Mouse (Mus musculus) heart, embryonic 11.5 days (tissue): Measurements from ENCODE around the gene Kif21a. TPM values are rescaled to one million over a fixed set of nuclear protein-coding genes. Genes with fewer than 3 reads are reported as not detected.

ENCODE experiments used
- ATAC-seq: fragments of 200-750 bp; cut with Nextera tagmentation; replicated peaks from 2 replicates; pipeline ENCODE4 v1.8.0; 2017; ENCODE audit warnings: moderate library complexity; ENCODE audit not compliant: insufficient number of reproducible peaks, low FRiP score, low TSS enrichment
- H3K27ac ChIP-seq: fragments of 300-500 bp; sonication (generic); 2 replicates; pipeline ENCODE4 v1.5.1; 2014; ENCODE audit warnings: mild to moderate bottlenecking, low read depth, low read length
- H3K27me3 ChIP-seq: fragments of 300-500 bp; sonication (generic); 2 replicates; pipeline ENCODE4 v1.6.1; 2014; ENCODE audit warnings: mild to moderate bottlenecking, low read length, mixed read lengths; ENCODE audit not compliant: control insufficient read depth, insufficient read depth
- H3K36me3 ChIP-seq: fragments of 300-500 bp; sonication (generic); 2 replicates; pipeline ENCODE4 v1.6.1; 2014; ENCODE audit warnings: mild to moderate bottlenecking, low read length, moderate library complexity, mixed read lengths; ENCODE audit not compliant: control insufficient read depth, insufficient read depth
- H3K4me1 ChIP-seq: fragments of 300-500 bp; sonication (generic); 2 replicates; pipeline ENCODE4 v1.6.1; 2014; ENCODE audit warnings: low read length; ENCODE audit not compliant: control insufficient read depth, insufficient read depth
- H3K4me2 ChIP-seq: fragments of 300-500 bp; sonication (generic); 2 replicates; pipeline ENCODE4 v1.6.1; 2014; ENCODE audit warnings: mild to moderate bottlenecking, moderate library complexity
- H3K4me3 ChIP-seq: fragments of 300-500 bp; sonication (generic); 2 replicates; pipeline ENCODE4 v1.5.1; 2014; ENCODE audit warnings: low read depth, low read length
- H3K9ac ChIP-seq: fragments of 300-500 bp; sonication (generic); 2 replicates; pipeline ENCODE4 v1.6.1; 2014; ENCODE audit warnings: mild to moderate bottlenecking, low read depth, low read length, moderate library complexity
- H3K9me3 ChIP-seq: fragments of 300-500 bp; sonication (generic); replicated peaks from 2 replicates; pipeline ENCODE4 v1.6.1; 2016; ENCODE audit warnings: low read length; ENCODE audit not compliant: control insufficient read depth
- WGBS: fragments of 180-500 bp; shearing (Covaris S2); extraction: QIAGEN DNeasy Blood & Tissue Kit; methylation state at CpG from one replicate; pipeline ENCODE4 v1.1.7; 2014; ENCODE audit not compliant: insufficient replicate concordance; 5-methylcytosine and 5-hydroxymethylcytosine counted together
- polyA plus RNA-seq: library from polyadenylated mRNA; unstranded; fragments of >200 nt; fragmentation: Nextera tagmentation; extraction: Ambion mirVana; gene quantifications from 2 replicates; pipeline ENCODE4 v1.2.1, GENCODE M21; 2014

The Kif21a gene
- polyA plus RNA-seq, 1 experiment from 2014 or later: 6.5 TPM

DNA sequence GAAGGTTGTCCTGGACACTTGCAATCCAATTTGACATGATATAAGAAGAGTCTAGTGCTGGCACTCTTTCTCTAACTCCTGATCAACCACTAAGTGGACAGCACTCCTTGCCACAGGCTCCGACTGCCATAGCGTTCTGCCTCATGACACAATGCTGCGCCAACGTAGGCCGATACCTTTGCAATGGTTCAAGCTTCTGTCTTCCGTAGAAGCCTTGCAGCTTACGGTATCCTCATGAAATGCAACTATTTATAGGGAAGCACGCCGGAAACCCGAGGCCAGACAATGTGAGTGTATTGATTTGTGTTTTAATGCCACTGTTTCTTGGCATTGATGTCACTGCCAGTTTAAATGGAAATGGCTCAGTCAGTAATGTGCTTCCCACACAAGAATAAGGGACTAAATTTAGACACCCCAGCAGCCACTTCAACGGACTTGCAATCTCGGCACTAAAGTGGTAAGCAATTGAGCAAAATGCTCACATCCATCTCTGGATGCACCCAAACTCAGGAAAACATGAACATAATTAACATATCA lies 62.0 kb downstream of the Kif21a start:
- H3K36me3 ChIP-seq: no peaks in the 10 kb centered on the region
- ATAC-seq: no peak
- H3K4me3 ChIP-seq: no peak overlapping the region
- H3K27ac ChIP-seq: no peak overlapping the region
- no peak overlapping the region for H3K4me2 ChIP-seq
- 87% methylated on average over 12 of the region's 12 CpGs for WGBS
- no peak overlapping the region for H3K9ac ChIP-seq
- no peaks in the 10 kb centered on the region for H3K27me3 ChIP-seq
- no peaks in the 10 kb centered on the region for H3K9me3 ChIP-seq
- H3K4me1 ChIP-seq: no peaks in the 10 kb centered on the region

DNA sequence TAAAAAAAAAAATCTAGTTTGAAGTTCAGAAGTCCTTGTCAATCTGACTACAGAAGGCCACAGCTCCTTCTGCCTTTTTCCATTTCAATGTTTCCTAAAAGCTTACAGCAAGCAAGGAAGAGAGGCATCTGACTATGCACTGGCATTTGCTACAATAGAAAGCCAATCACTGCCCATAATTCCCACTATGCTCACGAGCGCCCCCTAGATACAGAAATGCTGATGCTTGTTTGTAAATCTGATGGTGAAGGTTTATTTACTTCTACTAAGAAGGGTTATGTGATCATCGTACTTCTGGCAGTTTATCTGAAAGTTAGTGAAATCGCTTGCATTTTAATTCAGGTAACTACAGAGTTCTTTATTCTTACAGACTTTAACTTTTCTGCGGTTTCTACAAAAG lies 73.8 kb downstream of the Kif21a start:
- H3K9ac ChIP-seq: no peak overlapping the region
- H3K27me3 ChIP-seq: no peaks in the 10 kb centered on the region
- H3K36me3 ChIP-seq: peaks cover 11% of the 10 kb centered on the region
- H3K9me3 ChIP-seq: peaks cover 6% of the 10 kb centered on the region; the same call in 1 of the 2 replicates
- H3K4me3 ChIP-seq: no peak overlapping the region
- ATAC-seq: no peak
- H3K4me1 ChIP-seq: no peaks in the 10 kb centered on the region
- H3K27ac ChIP-seq: no peak overlapping the region
- H3K4me2 ChIP-seq: no peak overlapping the region
- 65% methylated on average over 5 of the region's 5 CpGs for WGBS

DNA sequence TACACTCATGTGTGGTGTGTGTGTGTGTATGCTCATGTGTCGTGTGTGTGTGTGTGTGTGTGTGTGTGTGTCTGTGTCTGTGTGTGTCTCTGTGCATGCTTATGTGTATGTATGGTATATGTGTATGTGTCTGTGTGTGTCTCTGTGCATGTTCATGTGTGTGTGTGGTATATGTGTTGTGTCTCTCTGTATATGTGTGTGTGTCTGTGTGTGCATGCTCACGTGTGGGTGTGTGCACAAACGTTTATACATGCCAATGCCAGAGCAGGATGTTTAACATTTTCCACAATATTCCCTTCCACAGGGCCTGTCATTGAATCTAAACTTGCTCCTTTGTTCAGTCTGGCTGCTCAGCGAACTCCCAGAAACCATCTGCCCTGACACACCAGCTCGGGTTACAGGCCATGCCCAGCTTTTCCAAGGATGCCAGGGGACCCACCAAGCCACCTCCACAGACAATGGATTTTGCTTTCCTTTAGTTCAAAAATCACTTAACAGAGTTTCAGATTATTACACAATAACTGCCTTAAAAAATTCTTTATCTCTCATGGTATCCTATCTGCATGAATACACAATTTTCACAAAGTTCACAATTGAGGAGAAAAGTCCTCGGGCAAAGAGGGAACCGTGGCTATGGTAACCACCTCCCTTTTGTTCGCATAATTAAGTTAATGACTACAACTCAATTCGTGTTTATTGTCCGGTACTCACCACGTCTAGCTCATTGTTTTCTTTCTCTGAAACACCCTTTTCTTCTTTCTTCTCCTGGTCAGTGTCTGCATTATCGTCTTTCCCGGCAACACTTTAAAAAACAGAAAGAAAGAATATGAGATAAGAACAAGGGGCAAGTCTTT lies 77.6 kb downstream of the Kif21a start:
- 78% methylated on average over 13 of the region's 13 CpGs for WGBS
- no peak overlapping the region for H3K4me2 ChIP-seq
- no peaks in the 10 kb centered on the region for H3K4me1 ChIP-seq
- H3K36me3 ChIP-seq: peaks cover 6% of the 10 kb centered on the region; the same call in 1 of the 2 replicates
- no peak overlapping the region for H3K27ac ChIP-seq
- H3K27me3 ChIP-seq: no peaks in the 10 kb centered on the region
- no peak overlapping the region for H3K9ac ChIP-seq
- no peaks in the 10 kb centered on the region for H3K9me3 ChIP-seq
- no peak overlapping the region for H3K4me3 ChIP-seq
- no peak for ATAC-seq

DNA sequence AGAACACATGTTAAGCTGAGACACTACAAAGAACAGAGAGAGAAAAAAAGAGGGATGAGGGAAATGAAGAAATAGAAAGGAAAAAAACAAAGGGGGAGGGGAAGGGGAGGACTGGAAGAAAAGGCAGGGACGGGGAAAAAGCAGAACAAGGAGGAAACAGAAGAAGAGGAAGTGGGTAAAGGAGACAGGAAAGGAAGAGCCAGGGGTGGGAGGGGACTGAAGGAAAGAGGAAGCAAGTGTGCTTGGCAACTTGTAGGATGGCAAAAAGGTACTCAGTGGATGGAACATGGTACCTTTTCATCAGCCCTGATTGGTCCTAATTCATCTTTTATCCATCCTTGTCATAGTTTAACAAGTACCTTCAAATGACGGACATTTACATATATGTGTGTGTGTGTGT lies 86.4 kb downstream of the Kif21a start:
- Histone ChIP-seq H3K4me2 (no peak overlapping the region), H3K4me1 (no peaks in the 10 kb centered on the region), H3K9ac (no peak overlapping the region), H3K27me3 (no peaks in the 10 kb centered on the region), H3K4me3 (no peak overlapping the region), H3K9me3 (no peaks in the 10 kb centered on the region), H3K36me3 (no peaks in the 10 kb centered on the region), H3K27ac (no peak overlapping the region)
- 70% methylated on average over 2 of the region's 2 CpGs for WGBS
- ATAC-seq: no peak

DNA sequence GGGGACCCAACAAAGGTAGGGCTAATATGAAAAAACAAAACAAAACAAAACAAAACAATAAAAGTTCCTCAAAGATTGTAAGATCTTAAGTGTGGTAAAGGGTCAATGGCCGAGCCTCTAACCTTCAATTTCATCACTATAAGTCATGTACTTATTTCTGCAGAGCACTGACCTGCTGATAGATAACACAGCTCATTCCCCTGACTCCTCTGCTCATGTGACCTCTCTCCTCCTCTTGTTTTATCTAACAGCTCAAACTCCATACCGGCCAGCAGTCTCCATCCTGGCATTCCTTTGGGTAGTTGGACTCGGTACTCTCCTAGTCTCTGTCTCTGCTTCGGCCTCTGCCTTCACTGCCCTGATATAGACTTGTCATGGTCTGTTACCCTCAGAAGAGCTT lies 87.2 kb downstream of the Kif21a start:
- WGBS: 52% methylated on average over 4 of the region's 4 CpGs
- no peaks in the 10 kb centered on the region for H3K27me3 ChIP-seq
- no peaks in the 10 kb centered on the region for H3K36me3 ChIP-seq
- no peak for ATAC-seq
- no peak overlapping the region for H3K27ac ChIP-seq
- no peak overlapping the region for H3K4me3 ChIP-seq
- no peaks in the 10 kb centered on the region for H3K9me3 ChIP-seq
- no peak overlapping the region for H3K4me2 ChIP-seq
- H3K9ac ChIP-seq: no peak overlapping the region
- H3K4me1 ChIP-seq: no peaks in the 10 kb centered on the region

DNA sequence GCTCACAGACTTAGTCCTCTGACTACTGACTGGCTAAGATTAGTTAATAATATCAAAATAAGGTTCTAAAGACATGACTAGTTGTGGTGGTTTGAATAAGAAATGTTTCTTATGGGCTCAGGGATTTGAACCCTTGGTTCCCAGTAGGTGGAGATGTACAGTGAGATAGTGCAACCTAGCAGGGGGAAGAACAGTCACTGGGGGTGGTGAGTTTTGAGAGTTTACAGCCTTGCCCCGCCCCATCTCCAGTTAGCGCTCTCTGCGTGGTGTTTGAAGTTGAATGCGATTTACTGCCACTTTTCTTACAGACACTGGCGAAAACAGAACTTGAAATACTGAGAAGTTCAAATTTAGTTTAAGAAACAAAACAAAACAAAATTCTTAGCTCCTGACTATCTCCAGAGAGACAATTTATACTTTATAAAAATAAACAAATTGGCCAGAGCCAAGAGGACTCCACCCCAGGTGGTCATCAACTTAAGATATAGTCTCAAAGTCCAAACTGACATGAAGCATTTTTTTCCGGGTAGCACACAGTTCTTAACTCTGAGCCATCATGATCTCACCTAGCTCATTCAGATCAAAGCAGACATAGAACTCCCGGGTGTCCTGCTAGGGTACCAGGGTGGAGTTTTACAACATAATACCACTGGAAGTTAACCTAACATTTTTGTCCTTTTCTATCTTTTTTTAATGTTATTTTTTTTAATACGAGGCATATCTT lies 88.8 kb downstream of the Kif21a start:
- no peak for ATAC-seq
- no peak overlapping the region for H3K27ac ChIP-seq
- WGBS: 82% methylated on average over 8 of the region's 8 CpGs
- no peak overlapping the region for H3K4me2 ChIP-seq
- no peaks in the 10 kb centered on the region for H3K4me1 ChIP-seq
- H3K9me3 ChIP-seq: no peaks in the 10 kb centered on the region
- no peak overlapping the region for H3K4me3 ChIP-seq
- no peaks in the 10 kb centered on the region for H3K27me3 ChIP-seq
- no peaks in the 10 kb centered on the region for H3K36me3 ChIP-seq
- H3K9ac ChIP-seq: no peak overlapping the region

DNA sequence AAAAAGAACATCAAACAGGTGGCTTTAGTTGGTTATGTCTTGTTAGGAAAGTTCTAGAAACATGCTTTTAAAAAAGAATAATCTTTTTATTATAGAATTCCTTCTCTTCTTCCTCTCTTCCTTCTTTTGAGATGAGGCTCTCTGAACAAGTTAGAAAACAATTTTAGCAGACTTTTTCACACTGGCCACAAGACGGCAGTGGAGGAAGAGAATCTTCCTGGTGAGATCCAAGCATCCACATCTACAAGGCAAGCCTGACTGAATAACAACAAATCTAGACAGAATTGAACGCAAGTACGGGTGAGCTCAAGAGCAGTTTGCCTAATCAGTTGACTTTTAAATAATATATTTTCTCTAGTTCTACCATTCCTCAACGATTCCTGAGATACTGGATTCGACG lies 98.4 kb downstream of the Kif21a start:
- WGBS: 88% methylated on average over 6 of the region's 6 CpGs
- no peak for ATAC-seq

DNA sequence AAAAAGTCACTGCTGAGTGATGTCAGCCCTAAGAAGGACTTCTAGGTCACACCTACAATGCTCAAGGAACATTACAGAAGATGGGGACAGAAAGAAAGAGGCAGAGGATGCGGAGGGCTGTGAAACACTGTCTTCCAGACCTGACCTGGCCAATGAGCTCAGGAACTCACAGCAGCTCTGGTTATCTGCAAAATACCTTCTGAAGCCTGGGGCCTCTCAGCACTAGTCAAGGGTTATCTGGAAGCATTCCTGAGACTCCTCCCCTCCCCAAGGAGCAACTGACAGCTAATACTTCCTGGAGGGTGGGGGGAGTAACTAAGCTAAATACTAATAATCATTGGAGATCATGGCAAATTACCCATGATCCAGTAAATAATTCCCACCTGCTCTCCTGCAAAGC lies 111.3 kb downstream of the Kif21a start:
- H3K27ac ChIP-seq: no peak overlapping the region
- no peak for ATAC-seq
- no peaks in the 10 kb centered on the region for H3K27me3 ChIP-seq
- no peak overlapping the region for H3K4me3 ChIP-seq
- peaks cover 13% of the 10 kb centered on the region for H3K4me1 ChIP-seq
- H3K9me3 ChIP-seq: no peaks in the 10 kb centered on the region
- 38% methylated on average over 1 of the region's 1 CpGs for WGBS
- no peak overlapping the region for H3K9ac ChIP-seq
- H3K36me3 ChIP-seq: no peaks in the 10 kb centered on the region
- no peak overlapping the region for H3K4me2 ChIP-seq

More for the DNA sequence above, 98.4 kb downstream of the Kif21a start:
- H3K9me3 ChIP-seq: no peaks in the 10 kb centered on the region
- no peak overlapping the region for H3K27ac ChIP-seq
- H3K9ac ChIP-seq: no peak overlapping the region
- H3K4me3 ChIP-seq: no peak overlapping the region
- H3K4me2 ChIP-seq: no peak overlapping the region
- H3K36me3 ChIP-seq: no peaks in the 10 kb centered on the region; the same call in 1 of the 2 replicates
- H3K4me1 ChIP-seq: no peaks in the 10 kb centered on the region
- no peaks in the 10 kb centered on the region for H3K27me3 ChIP-seq
